Mouse (Mus musculus) retina, postnatal 1 day (tissue): ENCODE measurements around the gene Nr1d1.

Experiments used
- DNase-seq: peaks from one replicate; pipeline ENCODE4 v3.0.0-alpha.2; 2012

Gene Nr1d1

GRCm38 (mm10) chr11:98769007-98769954, 5.9 kb downstream of the Nr1d1 start:
- DNase-seq: no peak

GRCm38 (mm10) chr11:98768127-98769006, 6.8 kb downstream of the Nr1d1 start:
- DNase-seq: peak; percentile 70

GRCm38 (mm10) chr11:98767713-98768112, 7.4 kb downstream of the Nr1d1 start:
- peak; percentile 54 for DNase-seq

GRCm38 (mm10) chr11:98767276-98767675, 7.9 kb downstream of the Nr1d1 start:
- DNase-seq: peak; percentile 89

- DNase-seq: peak; percentile 70
Observed at GRCm38 (mm10) chr11:98766816-98767215, 8.3 kb downstream of the Nr1d1 start.

- DNase-seq: no peak
Observed at GRCm38 (mm10) chr11:98766346-98766745, 8.8 kb downstream of the Nr1d1 start.

GRCm38 (mm10) chr11:98765421-98766309, 9.5 kb downstream of the Nr1d1 start:
- DNase-seq: peak; percentile 70

- DNase-seq: no peak
Observed at GRCm38 (mm10) chr11:98764746-98765145, 10.4 kb downstream of the Nr1d1 start.

- DNase-seq: no peak
Observed at GRCm38 (mm10) chr11:98764091-98764490, 11.0 kb downstream of the Nr1d1 start.

- DNase-seq: no peak
Observed at GRCm38 (mm10) chr11:98763502-98763861, 11.7 kb downstream of the Nr1d1 start.

GRCm38 (mm10) chr11:98762756-98763501, 12.2 kb downstream of the Nr1d1 start:
- DNase-seq: peak; percentile 53

- no peak for DNase-seq
Observed at GRCm38 (mm10) chr11:98761939-98762338, 13.2 kb downstream of the Nr1d1 start.

- no peak for DNase-seq
Observed at GRCm38 (mm10) chr11:98756711-98757110, 18.4 kb downstream of the Nr1d1 start.

GRCm38 (mm10) chr11:98755726-98756380, 19.3 kb downstream of the Nr1d1 start:
- DNase-seq: no peak

- peak; percentile 89 for DNase-seq
Observed at GRCm38 (mm10) chr11:98754621-98755181, 20.4 kb downstream of the Nr1d1 start.

- no peak for DNase-seq
Observed at GRCm38 (mm10) chr11:98754151-98754620, 20.9 kb downstream of the Nr1d1 start.

- no peak for DNase-seq
Observed at GRCm38 (mm10) chr11:98753264-98753663, 21.9 kb downstream of the Nr1d1 start.

GRCm38 (mm10) chr11:98752562-98753140, 22.5 kb downstream of the Nr1d1 start:
- DNase-seq: no peak

GRCm38 (mm10) chr11:98751221-98751782, 23.8 kb downstream of the Nr1d1 start:
- DNase-seq: peak; percentile 71
